Mouse (Mus musculus): ENCODE data around the gene Tgfbrap1.
"Not testable (repeated sequence)": the region's sequence is repeated elsewhere in the genome, so short reads cannot be mapped to it uniquely, and the experiment has no call there.

Tgfbrap1 gene

DNA sequence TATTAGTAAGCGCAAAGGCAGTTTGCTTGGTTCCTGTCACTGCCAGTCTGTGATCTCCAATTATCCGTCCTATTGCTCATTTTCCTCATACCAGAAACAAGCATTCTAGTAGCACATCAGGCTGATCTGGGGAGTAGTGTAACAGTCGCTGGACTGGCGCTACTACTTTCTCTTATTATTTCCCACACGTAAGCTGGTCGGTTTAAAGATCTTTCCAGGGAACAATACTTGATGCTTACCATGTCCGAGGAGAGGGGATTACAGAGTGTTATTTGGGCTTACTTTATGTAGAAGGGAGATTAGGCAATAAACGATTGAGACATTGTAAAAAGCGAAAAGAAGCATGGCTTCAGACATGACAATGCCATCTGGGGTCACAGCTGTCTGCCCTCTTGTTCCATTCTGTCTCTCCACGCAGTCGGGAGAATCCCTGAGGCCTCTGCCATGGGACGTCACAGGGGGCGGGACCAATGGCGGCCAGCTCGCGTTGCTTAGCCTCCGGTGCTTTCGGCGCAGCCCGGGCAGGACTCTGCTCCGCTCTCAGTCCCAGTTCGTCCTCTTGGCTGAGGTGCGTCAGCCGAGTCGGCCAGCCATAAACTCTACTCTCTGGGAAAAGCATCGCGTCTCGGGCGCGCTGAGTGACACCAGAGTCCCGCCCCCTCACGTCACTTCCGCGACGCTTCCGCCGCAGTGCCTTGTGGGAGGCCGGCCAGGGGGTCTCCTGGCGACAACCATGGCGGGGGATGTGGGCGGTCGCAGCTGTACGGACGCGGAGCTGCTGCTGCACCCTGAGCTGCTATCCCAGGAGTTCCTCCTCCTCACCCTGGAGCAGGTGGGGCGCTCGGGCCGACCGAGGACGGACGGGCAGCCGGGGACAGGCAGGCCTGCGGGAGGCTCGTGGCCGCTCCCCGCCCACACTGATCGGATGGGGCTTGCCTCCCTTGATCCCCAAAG is at the start of gene Tgfbrap1, which contains the start of gene AI597479:
Tgfbrap1 (minus strand) TSS at position 607 of the 954 bp plus-strand sequence.
AI597479 (plus strand) TSS at position 680 of the 954 bp plus-strand sequence.
- CTCF ChIA-PET, result no interaction called here

- CTCF ChIA-PET, result no interaction called here
Measured at GRCm38 (mm10) chr1:43147474-43147873, 49.0 kb upstream of the Tgfbrap1 start.

GRCm38 (mm10) chr1:43145388-43145787 is 47.0 kb upstream of the Tgfbrap1 start:
- CTCF ChIA-PET, result no interaction called here

DNA sequence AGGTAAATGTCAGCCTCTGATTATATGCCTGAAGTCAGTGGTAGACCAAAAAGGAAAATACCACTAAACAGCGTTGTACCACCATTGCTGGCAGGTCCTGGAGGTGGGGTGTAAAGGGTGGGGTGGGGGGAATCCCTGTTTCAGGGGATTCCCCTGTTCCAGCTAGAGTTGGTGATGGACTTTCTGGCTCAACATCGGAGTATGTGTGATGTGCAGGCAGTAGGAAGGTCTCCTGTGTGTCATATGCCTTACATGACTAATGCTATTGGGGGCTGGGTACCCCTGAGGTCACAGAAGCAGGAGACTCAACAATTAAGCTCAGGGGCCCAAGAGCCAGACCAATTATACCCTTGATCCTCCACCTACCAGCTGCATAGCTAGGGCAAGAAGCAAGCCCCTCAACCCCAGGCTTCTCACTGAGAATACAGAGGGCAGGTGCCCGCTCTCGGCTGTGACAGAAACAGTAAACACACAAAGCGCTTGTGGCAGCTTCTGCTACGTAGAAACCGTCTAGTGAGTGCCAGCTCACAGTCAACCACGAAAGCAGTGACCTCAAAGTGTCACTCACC is 46.0 kb upstream of the Tgfbrap1 start:
- CTCF ChIA-PET, result no interaction called here

GRCm38 (mm10) chr1:43143791-43144190 is 45.4 kb upstream of the Tgfbrap1 start:
- CTCF ChIA-PET, result no interaction called here

GRCm38 (mm10) chr1:43143284-43143683 is 44.8 kb upstream of the Tgfbrap1 start:
- CTCF ChIA-PET, result no interaction called here

GRCm38 (mm10) chr1:43142849-43143248 is 44.4 kb upstream of the Tgfbrap1 start:
- CTCF ChIA-PET, result no interaction called here

- CTCF ChIA-PET, result no interaction called here
Measured at GRCm38 (mm10) chr1:43141555-43141961, 43.1 kb upstream of the Tgfbrap1 start.

DNA sequence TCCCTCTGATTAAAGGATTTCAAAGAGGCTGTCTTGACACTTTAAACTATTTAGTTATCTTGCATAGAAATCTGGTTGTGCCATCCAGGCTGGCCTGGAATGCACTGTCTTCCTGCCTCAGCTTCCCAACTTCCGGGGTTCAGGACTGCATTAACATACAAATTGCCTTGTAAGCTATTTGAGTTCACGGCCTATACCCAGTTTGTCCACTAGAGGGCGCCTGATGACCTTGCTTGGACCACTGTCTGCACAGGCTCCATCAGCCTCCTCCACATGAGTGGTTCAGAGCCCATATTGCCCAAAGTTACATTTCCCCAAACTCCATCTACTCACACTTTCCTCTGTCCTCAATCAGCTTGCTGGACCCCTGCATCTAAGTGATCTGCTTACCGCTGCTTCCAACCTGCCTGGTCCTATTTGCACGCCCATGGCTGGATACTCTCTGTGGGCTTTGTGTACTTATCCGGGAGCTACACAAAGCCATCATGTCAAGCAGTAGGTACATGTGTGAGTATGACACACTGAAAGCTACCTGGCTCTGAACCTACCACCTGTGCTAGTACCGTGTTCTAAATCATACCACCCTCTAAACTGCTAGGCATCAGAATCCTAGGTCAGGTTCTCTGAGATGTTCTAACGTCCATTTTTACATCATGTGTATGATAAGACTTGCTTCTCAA is 41.3 kb upstream of the Tgfbrap1 start:
- CTCF ChIA-PET, result interaction anchor here (0.8 to 1.4 kb wide), 4 partner anchors 20 to 125 kb away, joined by 3 to 4 read pairs (median 3); no protein-coding TSS in a partner anchor

GRCm38 (mm10) chr1:43138268-43138812 is 39.9 kb upstream of the Tgfbrap1 start:
- CTCF ChIA-PET, result interaction anchor here (1.3 to 1.4 kb wide), 2 partner anchors 18 to 126 kb away, joined by 3 to 4 read pairs; no protein-coding TSS in a partner anchor

DNA sequence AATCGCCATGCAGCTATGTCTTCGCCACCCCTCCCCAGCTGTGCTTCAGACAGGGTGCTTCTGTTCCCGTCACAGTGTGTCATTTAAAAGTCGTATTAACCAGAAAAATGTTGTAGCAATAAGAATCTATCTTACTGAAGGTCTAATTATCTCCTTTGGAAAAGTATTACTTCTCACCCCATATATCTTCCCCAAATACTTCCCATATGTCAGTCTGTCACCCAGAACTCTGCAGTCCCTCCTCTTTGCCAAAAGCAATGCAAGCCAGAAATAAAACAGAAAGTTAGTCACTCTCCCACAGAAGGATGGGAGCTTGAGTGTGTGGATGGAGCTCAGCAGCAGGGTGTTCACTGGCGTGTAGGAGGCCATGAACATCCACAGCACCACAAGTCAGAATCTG is 38.9 kb upstream of the Tgfbrap1 start:
- CTCF ChIA-PET, result no interaction called here

DNA sequence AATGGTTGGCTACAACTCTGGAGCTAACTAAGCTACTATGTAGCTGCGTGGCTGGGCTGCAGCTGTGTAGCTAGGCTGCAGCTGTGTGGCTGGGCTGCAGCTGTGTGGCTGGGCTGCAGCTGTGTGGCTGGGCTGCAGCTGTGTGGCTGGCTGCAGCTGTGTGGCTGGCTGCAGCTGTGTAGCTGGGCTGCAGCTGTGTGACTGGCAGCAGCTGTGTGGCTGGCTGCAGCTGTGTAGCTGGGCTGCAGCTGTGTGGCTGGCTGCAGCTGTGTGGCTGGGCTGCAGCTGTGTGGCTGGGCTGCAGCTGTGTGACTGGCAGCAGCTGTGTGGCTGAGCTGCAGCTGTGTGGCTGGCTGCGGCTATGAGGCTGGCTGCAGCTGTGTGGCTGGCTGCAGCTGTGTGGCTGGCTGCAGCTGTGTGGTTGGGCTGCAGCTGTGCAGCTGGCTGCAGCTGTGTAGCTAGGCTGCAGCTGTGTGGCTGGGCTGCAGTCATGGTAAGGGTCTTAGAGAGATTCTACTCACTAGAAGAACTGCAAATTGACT is 38.1 kb upstream of the Tgfbrap1 start:
- CTCF ChIA-PET, result not testable (repeated sequence)

DNA sequence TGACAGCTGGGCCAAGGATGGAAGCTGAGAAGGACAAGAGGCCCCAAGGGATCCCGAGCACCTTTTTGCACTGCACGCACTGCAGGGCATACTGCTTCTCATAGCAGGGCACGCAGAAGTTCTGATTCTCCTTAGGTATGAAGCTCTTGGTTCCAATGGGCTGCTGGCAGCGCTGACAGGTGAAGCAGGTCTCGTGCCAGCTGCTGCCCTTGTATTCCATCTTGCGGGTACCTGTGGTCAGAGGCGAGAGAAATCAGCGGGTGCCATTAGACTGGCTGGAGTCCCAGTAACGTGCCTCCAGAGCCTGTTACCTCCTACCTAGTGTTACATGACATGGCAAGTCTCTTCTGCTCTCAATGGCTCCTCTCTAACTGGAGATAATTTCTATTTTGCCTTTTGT is 33.2 kb upstream of the Tgfbrap1 start:
- CTCF ChIA-PET, result no interaction called here

DNA sequence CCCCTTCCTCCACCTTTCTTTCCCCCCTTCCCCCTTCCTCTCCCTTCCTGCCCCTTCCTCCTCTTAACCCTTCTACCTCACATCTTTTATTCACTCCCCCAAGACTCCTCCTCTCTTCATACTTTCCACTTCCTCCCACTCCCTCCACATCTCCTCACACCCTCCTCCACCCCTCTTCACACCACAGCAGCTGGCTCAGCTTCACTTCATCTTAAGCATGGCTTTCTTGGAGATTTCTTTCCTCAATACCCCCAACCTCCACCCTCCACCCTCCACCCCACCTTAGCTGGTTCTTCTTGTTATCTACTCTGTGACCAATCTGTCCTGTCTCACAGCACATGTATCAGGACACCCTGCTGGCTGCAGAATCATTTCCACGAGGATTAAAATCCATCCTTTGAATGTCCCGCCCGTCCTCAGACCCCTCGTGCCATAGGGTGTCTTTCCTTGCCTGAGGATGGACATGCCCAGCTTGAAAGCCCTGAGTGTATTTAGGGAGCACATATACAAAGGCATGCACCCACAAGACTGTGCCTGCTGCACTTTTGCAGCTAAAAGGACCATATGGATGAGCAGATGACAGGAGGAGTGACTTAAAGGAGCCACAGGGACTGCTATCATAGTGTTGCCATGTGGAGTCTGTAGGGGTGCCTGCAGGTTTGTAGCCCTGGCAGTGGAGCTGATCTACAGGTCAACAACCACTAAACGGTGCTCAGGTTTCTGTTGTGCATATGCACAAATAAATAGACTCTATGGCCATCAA is 32.0 kb upstream of the Tgfbrap1 start:
- CTCF ChIA-PET, result no interaction called here

GRCm38 (mm10) chr1:43127820-43128610 is 29.6 kb upstream of the Tgfbrap1 start:
- CTCF ChIA-PET, result no interaction called here

DNA sequence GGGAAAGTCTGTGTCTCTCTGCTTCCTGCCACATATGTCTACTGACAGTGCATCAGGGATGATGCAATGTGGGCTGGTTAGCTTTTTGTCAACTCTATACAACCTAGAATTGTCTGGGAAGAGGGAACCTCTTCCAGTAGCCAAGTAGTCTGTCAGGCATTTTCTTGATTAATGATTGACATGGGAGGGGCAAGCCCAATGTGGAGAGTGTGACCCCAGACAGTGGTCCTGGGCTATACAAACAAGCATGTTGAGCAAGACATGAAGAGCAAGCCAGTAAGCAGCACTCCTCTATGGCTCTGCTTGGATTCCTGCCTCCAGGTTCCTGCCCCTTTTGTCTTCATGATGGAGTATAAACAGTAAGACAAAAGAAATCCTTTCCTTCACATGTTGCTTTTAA is 28.8 kb upstream of the Tgfbrap1 start:
- CTCF ChIA-PET, result no interaction called here

- CTCF ChIA-PET, result no interaction called here
Measured at GRCm38 (mm10) chr1:43124726-43125125, 26.3 kb upstream of the Tgfbrap1 start.

DNA sequence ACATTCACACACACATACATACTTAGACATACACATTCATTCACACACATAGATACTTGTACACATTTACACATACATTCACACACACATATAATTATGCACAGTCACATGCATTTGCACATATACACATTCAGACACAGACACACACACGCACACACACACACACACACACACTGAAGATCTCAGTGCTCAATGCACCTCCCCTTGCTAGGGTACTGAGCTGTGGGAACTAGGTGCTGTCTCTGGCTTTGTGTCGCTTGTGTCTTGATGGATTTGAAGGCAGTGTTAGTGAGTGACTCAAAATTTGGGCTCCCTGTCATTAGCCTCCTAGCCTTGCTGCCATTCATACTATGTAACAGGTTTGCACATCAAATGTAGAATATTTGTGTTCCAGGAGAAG is 24.2 kb upstream of the Tgfbrap1 start:
- CTCF ChIA-PET, result no interaction called here

DNA sequence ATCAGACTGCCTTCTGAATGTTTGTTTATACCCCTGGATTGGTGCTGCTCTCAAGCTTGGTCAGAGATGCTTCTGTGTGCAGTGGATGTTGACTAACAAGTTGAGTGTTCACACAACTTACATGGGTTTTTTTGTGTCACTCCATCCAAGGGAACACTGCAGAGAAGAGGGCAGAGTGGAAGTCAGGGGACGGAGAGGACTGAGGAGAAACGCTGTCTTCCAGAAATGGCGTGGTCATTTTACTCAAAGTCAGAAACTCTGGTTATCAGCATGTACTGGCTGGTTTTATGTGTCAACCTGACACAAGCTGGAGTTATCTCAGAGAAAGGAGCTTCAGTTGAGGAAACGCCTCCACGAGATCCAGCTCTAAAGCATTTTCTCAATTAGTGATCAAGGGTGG is 22.5 kb upstream of the Tgfbrap1 start:
- CTCF ChIA-PET, result interaction anchor here (1.5 kb wide), 1 partner anchor 18 kb away, joined by 3 read pairs; no protein-coding TSS in a partner anchor

GRCm38 (mm10) chr1:43117435-43117834 is 19.0 kb upstream of the Tgfbrap1 start:
- CTCF ChIA-PET, result no interaction called here

Measured in spleen, embryonic (tissue).